Mouse (Mus musculus): ENCODE measurements around the gene Paxip1. TPM values are rescaled to one million over a fixed set of nuclear protein-coding genes. Genes with fewer than 3 reads are reported as not detected.

Gene Paxip1
- polyA plus RNA-seq, 1 experiment from 2014 or later, result 30.0 TPM

Other genes with a start within 250 kb of the Paxip1 start
- 0.48 and 0.52 TPM in 2 replicates for gene Htr5a, start 50.5 kb upstream of the Paxip1 start, polyA plus RNA-seq (2015; fragmentation: Nextera tagmentation; extraction: Ambion mirVana)

Data from midbrain, embryonic 13.5 days (tissue).